Mouse (Mus musculus) stomach, postnatal 0 days (tissue): ENCODE data around the gene Xdh.

Experiments used
- CTCF ChIP-seq: IDR thresholded peaks from 2 replicates; pipeline ENCODE4 v1.5.1; 2016; ENCODE audit warnings: antibody characterized with exemption, low read depth, mild to moderate bottlenecking, moderate library complexity
- EP300 ChIP-seq: optimal IDR thresholded peaks from 2 replicates; pipeline ENCODE3; 2016; ENCODE audit warnings: antibody characterized with exemption

DNA sequence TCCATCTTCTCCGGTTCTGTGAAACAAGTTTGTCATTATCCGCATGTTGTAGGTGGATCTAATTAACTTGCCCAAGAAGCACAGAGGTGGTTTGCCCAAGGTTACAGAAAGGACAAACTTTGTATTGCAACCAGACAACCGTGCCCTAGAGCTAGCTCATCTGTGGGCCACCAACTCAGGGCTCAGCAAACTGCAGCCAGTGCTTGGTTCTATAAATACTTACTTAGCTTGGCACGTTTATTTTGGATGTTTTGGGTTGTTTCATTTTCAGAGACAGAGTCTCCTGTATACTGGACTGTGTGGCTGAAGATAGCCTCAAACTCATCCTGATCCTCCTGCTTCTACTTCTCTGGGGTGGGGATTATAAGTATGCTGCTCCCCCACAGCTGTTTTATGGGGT lies 35.3 kb downstream of the Xdh start:
- TF ChIP-seq CTCF: no peak
- TF ChIP-seq EP300: no peak
